Mouse (Mus musculus): ENCODE results near the gene Kcnma1.

GRCm38 (mm10) chr14:23995831-23996230 lies 18.5 kb downstream of the Kcnma1 start:
- TF ChIP-seq CHD2 (IDR thresholded peaks at IDR 0.05; ENCODE audit: low read depth, low read length) (no peak), MAFK (IDR thresholded peaks at IDR 0.05; ENCODE audit: insufficient read depth, low read depth, low read length) (no peak)

Data from ES-E14 (cell line).